ENCODE assay signal across 8 mouse cellular contexts in genomic region chr11:78195101-78195863, GRCm38 (mm10). TPM values are rescaled to one million over a fixed set of nuclear protein-coding genes. Genes with fewer than 3 reads are reported as not detected.
A peak's percentile ranks its signal among the peaks of the same experiment; 100 is the strongest.
DNase-seq lines count a peak whose midpoint lies in the region; ATAC-seq and TF ChIP-seq lines count a peak whose summit lies in the region.

No protein-coding gene starts in this region.

- TF ChIP-seq CTCF in bone marrow, adult 2 months (IDR thresholded peaks at IDR 0.05; ENCODE audit: control insufficient read depth, insufficient read depth, low read length): no peak

- H3K36me3 ChIP-seq in kidney, embryonic 14.5 days (ENCODE audit: control insufficient read depth, insufficient read depth, low read length): peaks cover 30% of the 10 kb centered on the region
- H3K36me3 ChIP-seq in hindbrain, embryonic 13.5 days: peaks cover 32% of the 10 kb centered on the region
- H3K36me3 ChIP-seq in midbrain, embryonic 12.5 days: peaks cover 24% of the 10 kb centered on the region

- H3K4me3 ChIP-seq in kidney, embryonic 14.5 days (ENCODE audit: low read length): peak overlapping the region; percentile 49
- peak overlapping the region; percentile 96 for H3K4me3 ChIP-seq in bone marrow, adult 2 months (replicated peaks; ENCODE audit: control insufficient read depth, low read depth, low read length)
- H3K4me3 ChIP-seq in hindbrain, embryonic 13.5 days: peak overlapping the region; percentile 32
- H3K4me3 ChIP-seq in midbrain, embryonic 12.5 days: peak overlapping the region; percentile 37

- H3K27me3 ChIP-seq in kidney, embryonic 14.5 days (ENCODE audit: control insufficient read depth, insufficient read depth, low read length): no peaks in the 10 kb centered on the region
- H3K27me3 ChIP-seq in hindbrain, embryonic 13.5 days: no peaks in the 10 kb centered on the region
- H3K27me3 ChIP-seq in midbrain, embryonic 12.5 days: no peaks in the 10 kb centered on the region

- intact Hi-C loops in left cerebral cortex, postnatal 10 days (cut with DNase I): no loop called here

- ATAC-seq in kidney, embryonic 14.5 days (ENCODE audit: low FRiP score, low TSS enrichment): no peak
- ATAC-seq in hindbrain, embryonic 13.5 days (ENCODE audit: low FRiP score): 0 out of 2 replicates have a peak, but pooled peaks have one; percentile 37
- no peak for ATAC-seq in midbrain, embryonic 12.5 days (ENCODE audit: low FRiP score, low read depth)
- no peak for ATAC-seq in cerebellum, adult (ENCODE audit: insufficient number of reproducible peaks, low FRiP score, low TSS enrichment)

- no peak for DNase-seq in kidney, adult 11 months
- no peak for DNase-seq in left cerebral cortex, adult 11 months (ENCODE audit: low spot score)
- no peak for DNase-seq in left cerebral cortex, postnatal 10 days (ENCODE audit: extremely low spot score in 1 of 2, low spot score in 2 of 2)

- H3K9ac ChIP-seq in kidney, embryonic 14.5 days (ENCODE audit: low read depth, low read length): peak overlapping the region; percentile 48
- H3K9ac ChIP-seq in hindbrain, embryonic 13.5 days: no peak overlapping the region; the same call in 1 of the 2 replicates
- H3K9ac ChIP-seq in midbrain, embryonic 12.5 days (replicated peaks): no peak overlapping the region

- H3K4me1 ChIP-seq in kidney, embryonic 14.5 days (ENCODE audit: control insufficient read depth, insufficient read depth, low read length): peaks cover 7% of the 10 kb centered on the region
- H3K4me1 ChIP-seq in bone marrow, adult 2 months (ENCODE audit: control insufficient read depth, insufficient read depth, low read length): peaks cover 1% of the 10 kb centered on the region
- H3K4me1 ChIP-seq in hindbrain, embryonic 13.5 days (replicated peaks): peaks cover 14% of the 10 kb centered on the region
- H3K4me1 ChIP-seq in midbrain, embryonic 12.5 days: peaks cover 13% of the 10 kb centered on the region

- WGBS in kidney, embryonic 14.5 days: 67% methylated on average over 22 of the region's 23 CpGs
- WGBS in bone marrow, adult 2 months: 68% methylated on average over 23 of the region's 23 CpGs
- WGBS in hindbrain, embryonic 13.5 days: 64% methylated on average over 23 of the region's 23 CpGs
- 66% methylated on average over 23 of the region's 23 CpGs for WGBS in midbrain, embryonic 12.5 days

- H3K9me3 ChIP-seq in kidney, embryonic 14.5 days (ENCODE audit: control insufficient read depth, low read length): no peaks in the 10 kb centered on the region
- H3K9me3 ChIP-seq in hindbrain, embryonic 13.5 days: no peaks in the 10 kb centered on the region
- H3K9me3 ChIP-seq in midbrain, embryonic 12.5 days: no peaks in the 10 kb centered on the region

- no peak overlapping the region for H3K27ac ChIP-seq in kidney, embryonic 14.5 days (ENCODE audit: low read depth, low read length)
- H3K27ac ChIP-seq in bone marrow, adult 2 months (ENCODE audit: control insufficient read depth, insufficient read depth, low read depth, low read length, poor library complexity): no peak overlapping the region
- H3K27ac ChIP-seq in hindbrain, embryonic 13.5 days: no peak overlapping the region
- H3K27ac ChIP-seq in midbrain, embryonic 12.5 days (replicated peaks): no peak overlapping the region

- H3K4me2 ChIP-seq in kidney, embryonic 14.5 days (replicated peaks; ENCODE audit: low read depth, low read length): peak overlapping the region; percentile 65
- peak overlapping the region; percentile 48 for H3K4me2 ChIP-seq in hindbrain, embryonic 13.5 days
- H3K4me2 ChIP-seq in midbrain, embryonic 12.5 days (replicated peaks): peak overlapping the region; percentile 53

- TF ChIP-seq POLR2A in bone marrow, adult 2 months (IDR thresholded peaks at IDR 0.05; ENCODE audit: borderline replicate concordance, control insufficient read depth, low read depth, low read length): no peak

RNA-seq across cellular contexts. Expression of gene Proca1, which starts 2.1 kb away (rescaled TPM):
- 3.4 and 4.1 TPM in 2 replicates for polyA plus RNA-seq in kidney, embryonic 14.5 days (2014; fragmentation: Nextera tagmentation; extraction: Ambion mirVana)
- polyA plus RNA-seq in bone marrow, adult 2 months (2011; ENCODE audit: insufficient read depth, insufficient read length, low replicate concordance, missing spikeins): 2.6 and 3.3 TPM in 2 replicates
- polyA plus RNA-seq in hindbrain, embryonic 13.5 days (2015; fragmentation: Nextera tagmentation; extraction: Ambion mirVana): 2.5 and 3.3 TPM in 2 replicates
- 1.4 and 2.3 TPM in 2 replicates for polyA plus RNA-seq in midbrain, embryonic 12.5 days (2016; fragmentation: Nextera tagmentation; extraction: Ambion mirVana)
- total RNA-seq in left cerebral cortex, postnatal 10 days (2021): 1 to 10 TPM; 3.6 to 4.7 TPM

RNA-seq across cellular contexts. Expression of gene Rab34, which starts 7.1 kb away (rescaled TPM):
- polyA plus RNA-seq in kidney, embryonic 14.5 days (2014; fragmentation: Nextera tagmentation; extraction: Ambion mirVana): 128 and 156 TPM in 2 replicates
- polyA plus RNA-seq in bone marrow, adult 2 months (2011; ENCODE audit: insufficient read depth, insufficient read length, low replicate concordance, missing spikeins): 5.2 and 8.6 TPM in 2 replicates
- 53.2 TPM in 2 replicates for polyA plus RNA-seq in hindbrain, embryonic 13.5 days (2015; fragmentation: Nextera tagmentation; extraction: Ambion mirVana)
- polyA plus RNA-seq in midbrain, embryonic 12.5 days (2016; fragmentation: Nextera tagmentation; extraction: Ambion mirVana): 54.9 and 68.1 TPM in 2 replicates
- total RNA-seq in left cerebral cortex, postnatal 10 days (2021): 10 to 100 TPM; 37.0 to 39.8 TPM

RNA-seq across cellular contexts. Expression of gene Rpl23a, which starts 11.9 kb away (rescaled TPM):
- 1,650 and 2,291 TPM in 2 replicates for polyA plus RNA-seq in kidney, embryonic 14.5 days (2014; fragmentation: Nextera tagmentation; extraction: Ambion mirVana)
- 181 and 299 TPM in 2 replicates for polyA plus RNA-seq in bone marrow, adult 2 months (2011; ENCODE audit: insufficient read depth, insufficient read length, low replicate concordance, missing spikeins)
- polyA plus RNA-seq in hindbrain, embryonic 13.5 days (2015; fragmentation: Nextera tagmentation; extraction: Ambion mirVana): 913 and 965 TPM in 2 replicates
- polyA plus RNA-seq in midbrain, embryonic 12.5 days (2016; fragmentation: Nextera tagmentation; extraction: Ambion mirVana): 905 and 958 TPM in 2 replicates
- 100 to 1,000 TPM; 802 to 805 TPM for total RNA-seq in left cerebral cortex, postnatal 10 days (2021)

RNA-seq across cellular contexts. Expression of gene Tlcd1, which starts 18.8 kb away (rescaled TPM):
- polyA plus RNA-seq in kidney, embryonic 14.5 days (2014; fragmentation: Nextera tagmentation; extraction: Ambion mirVana): 23.1 and 28.1 TPM in 2 replicates
- 48.0 and 66.6 TPM in 2 replicates for polyA plus RNA-seq in bone marrow, adult 2 months (2011; ENCODE audit: insufficient read depth, insufficient read length, low replicate concordance, missing spikeins)
- polyA plus RNA-seq in hindbrain, embryonic 13.5 days (2015; fragmentation: Nextera tagmentation; extraction: Ambion mirVana): 7.0 and 8.3 TPM in 2 replicates
- 6.0 and 8.0 TPM in 2 replicates for polyA plus RNA-seq in midbrain, embryonic 12.5 days (2016; fragmentation: Nextera tagmentation; extraction: Ambion mirVana)
- total RNA-seq in left cerebral cortex, postnatal 10 days (2021): 10 to 100 TPM; 23.8 to 27.9 TPM

RNA-seq across cellular contexts. Expression of gene Nek8, which starts 18.8 kb away (rescaled TPM):
- 15.8 and 20.6 TPM in 2 replicates for polyA plus RNA-seq in kidney, embryonic 14.5 days (2014; fragmentation: Nextera tagmentation; extraction: Ambion mirVana)
- 10.4 and 17.8 TPM in 2 replicates for polyA plus RNA-seq in bone marrow, adult 2 months (2011; ENCODE audit: insufficient read depth, insufficient read length, low replicate concordance, missing spikeins)
- polyA plus RNA-seq in hindbrain, embryonic 13.5 days (2015; fragmentation: Nextera tagmentation; extraction: Ambion mirVana): 6.6 and 6.7 TPM in 2 replicates
- 8.2 and 9.4 TPM in 2 replicates for polyA plus RNA-seq in midbrain, embryonic 12.5 days (2016; fragmentation: Nextera tagmentation; extraction: Ambion mirVana)
- 1 to 10 TPM; 4.8 to 5.8 TPM for total RNA-seq in left cerebral cortex, postnatal 10 days (2021)

Comparison
In these comparisons a context has a peak if more than half of its experiments do, and no peak if none do; other contexts are left out.
1. H3K4me3 ChIP-seq: peak in every context shown above with its lines; median percentile 96 in bone marrow, adult 2 months; 49 in kidney, embryonic 14.5 days; 37 in midbrain, embryonic 12.5 days; 32 in hindbrain, embryonic 13.5 days.